Mouse (Mus musculus) E14TG2a.4 (cell line): ENCODE results near the gene Gm49405.
"Not testable (repeated sequence)": the region's sequence is repeated elsewhere in the genome, so short reads cannot be mapped to it uniquely, and the experiment has no call there.

Source experiments
- H3K27me3 ChIP-seq: 2 replicates; pipeline ENCODE4 v1.6.1; 2014; ENCODE audit warnings: low read length, control low read depth; ENCODE audit not compliant: insufficient read depth
- H3K36me3 ChIP-seq: 2 replicates; pipeline ENCODE4 v1.6.1; 2014; ENCODE audit warnings: low read length, control low read depth; ENCODE audit not compliant: insufficient read depth
- H3K4me1 ChIP-seq: replicated peaks from 2 replicates; pipeline ENCODE4 v1.6.1; 2014; ENCODE audit warnings: low read depth, low read length, control low read depth
- H3K4me3 ChIP-seq: replicated peaks from 2 replicates; pipeline ENCODE4 v1.5.1; 2014; ENCODE audit warnings: mild to moderate bottlenecking, low read length
- H3K9me3 ChIP-seq: 2 replicates; pipeline ENCODE4 v1.6.1; 2014; ENCODE audit warnings: low read length, control low read depth
- CTCF ChIP-seq: conservative IDR thresholded peaks from 2 replicates; pipeline ENCODE4 v1.5.1; 2014; ENCODE audit warnings: low read length
- NANOG ChIP-seq: IDR thresholded peaks from 2 replicates; pipeline ENCODE4 v1.6.1; 2014; ENCODE audit warnings: borderline replicate concordance, low read length, mixed read lengths
- POU5F1 ChIP-seq: IDR thresholded peaks from 2 replicates; pipeline ENCODE4 v1.6.1; 2014; ENCODE audit warnings: low read length, borderline replicate concordance

Gm49405 gene

DNA sequence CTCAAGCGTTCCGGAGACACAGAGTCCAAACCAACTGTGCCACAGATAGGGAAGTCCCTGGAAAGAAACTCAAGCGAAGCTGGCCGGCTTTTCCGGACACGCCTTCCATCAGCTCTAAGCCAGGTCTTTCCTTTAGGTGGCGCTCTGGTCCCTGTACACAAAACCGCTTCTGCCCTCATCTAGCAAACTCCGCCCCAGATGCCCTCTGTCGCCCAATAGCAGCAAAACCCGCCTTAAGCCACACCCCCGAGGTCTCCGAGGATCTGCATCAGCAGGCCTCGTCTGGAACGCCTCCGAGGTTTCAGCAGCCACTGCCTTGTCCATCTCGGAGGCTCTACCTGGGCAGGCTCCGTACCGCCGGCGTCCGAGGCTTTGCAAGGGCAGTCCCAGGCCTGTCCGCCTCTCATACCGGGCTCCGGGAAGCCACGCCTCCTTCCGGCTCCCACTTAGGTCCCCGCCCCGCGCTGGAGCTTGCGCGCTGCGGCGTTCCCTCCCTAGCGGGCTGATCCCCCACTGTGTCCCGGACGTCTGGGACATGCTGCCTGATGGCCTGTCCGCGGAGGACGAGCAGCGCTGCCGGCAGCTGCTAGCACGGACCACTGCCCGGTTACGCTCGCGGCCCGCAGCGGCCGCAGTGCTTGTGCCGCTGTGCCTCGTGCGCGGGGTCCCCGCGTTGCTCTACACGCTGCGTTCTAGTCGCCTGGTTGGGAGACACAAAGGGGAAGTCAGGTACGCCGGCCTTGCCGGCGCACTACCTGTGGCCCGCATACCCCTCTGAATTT, at the start of gene Gm49405, which contains the start of gene Nudt8:
Gene Gm49405, plus strand, starts transcription at position 508 of the 782 bp plus-strand sequence.
Gene Nudt8, plus strand, starts transcription at position 462 of the 782 bp plus-strand sequence.
- H3K4me3 ChIP-seq: peak within 1 kb of the TSS; percentile 95
- no peaks in the 10 kb centered on the region; the same call in 1 of the 2 replicates for H3K27me3 ChIP-seq
- TF ChIP-seq CTCF (peak; percentile 72), NANOG (no peak), POU5F1 (no peak)

GRCm38 (mm10) chr19:3951461-3951860, 49.0 kb upstream of the Gm49405 start:
- H3K9me3 ChIP-seq: no peaks in the 10 kb centered on the region
- peaks cover 12% of the 10 kb centered on the region for H3K27me3 ChIP-seq
- no peaks in the 10 kb centered on the region for H3K36me3 ChIP-seq
- peaks cover 18% of the 10 kb centered on the region for H3K4me1 ChIP-seq
- no peak overlapping the region for H3K4me3 ChIP-seq
- no peak for TF ChIP-seq POU5F1
- TF ChIP-seq NANOG: no peak
- TF ChIP-seq CTCF: no peak

More for the DNA sequence above, at the start of gene Gm49405, which contains the start of gene Nudt8:
- Histone ChIP-seq H3K36me3 (peaks cover 12% of the 10 kb centered on the region), H3K4me1 (peaks cover 70% of the 10 kb centered on the region), H3K9me3 (no peaks in the 10 kb centered on the region)

DNA sequence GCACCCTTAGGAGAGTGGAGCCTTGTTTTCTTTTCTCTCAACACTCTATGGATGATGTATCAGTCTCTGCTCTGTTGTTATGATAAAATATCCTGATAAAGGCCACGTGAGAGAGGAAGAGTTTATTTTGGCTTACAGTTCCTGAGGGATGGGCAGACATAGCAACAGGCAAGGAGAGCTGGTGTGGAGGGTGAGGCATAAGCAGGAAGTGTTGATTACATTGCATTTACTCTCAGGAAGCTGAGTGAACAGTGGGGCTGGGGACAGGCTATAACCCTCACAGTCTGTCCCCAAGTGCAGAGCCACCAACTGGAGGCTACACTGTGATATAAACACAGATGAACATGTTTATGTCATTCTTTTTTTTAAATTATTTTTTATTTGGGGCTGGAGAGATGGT, 48.3 kb upstream of the Gm49405 start:
- no peak overlapping the region for H3K4me3 ChIP-seq
- peaks cover 15% of the 10 kb centered on the region for H3K27me3 ChIP-seq
- H3K9me3 ChIP-seq: no peaks in the 10 kb centered on the region
- no peaks in the 10 kb centered on the region for H3K36me3 ChIP-seq
- no peak for TF ChIP-seq CTCF
- peaks cover 16% of the 10 kb centered on the region for H3K4me1 ChIP-seq

DNA sequence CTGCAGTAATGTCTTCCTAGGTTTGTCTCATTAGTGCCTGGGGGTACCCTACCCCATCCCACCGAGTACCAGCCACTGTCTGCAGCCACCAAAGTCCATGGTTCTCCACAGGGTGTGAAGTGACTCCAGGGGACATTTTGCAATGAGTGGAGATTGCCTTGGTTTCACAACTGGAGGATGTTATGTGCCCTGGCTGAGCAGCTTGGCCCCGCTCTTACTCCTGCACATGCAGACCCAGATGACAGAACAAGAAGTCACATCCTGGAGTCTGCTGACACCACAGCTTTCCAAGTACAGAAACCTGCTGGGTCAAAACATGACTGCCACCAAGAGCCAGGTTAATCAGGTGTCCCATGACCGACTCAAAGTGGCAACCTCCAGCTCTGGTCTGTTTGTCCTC, 45.4 kb upstream of the Gm49405 start:
- no peak for TF ChIP-seq POU5F1
- TF ChIP-seq CTCF: no peak
- no peak for TF ChIP-seq NANOG
- peaks cover 4% of the 10 kb centered on the region; the same call in 1 of the 2 replicates for H3K4me1 ChIP-seq
- H3K9me3 ChIP-seq: no peaks in the 10 kb centered on the region
- H3K27me3 ChIP-seq: peaks cover 20% of the 10 kb centered on the region
- H3K36me3 ChIP-seq: no peaks in the 10 kb centered on the region
- no peak overlapping the region for H3K4me3 ChIP-seq

DNA sequence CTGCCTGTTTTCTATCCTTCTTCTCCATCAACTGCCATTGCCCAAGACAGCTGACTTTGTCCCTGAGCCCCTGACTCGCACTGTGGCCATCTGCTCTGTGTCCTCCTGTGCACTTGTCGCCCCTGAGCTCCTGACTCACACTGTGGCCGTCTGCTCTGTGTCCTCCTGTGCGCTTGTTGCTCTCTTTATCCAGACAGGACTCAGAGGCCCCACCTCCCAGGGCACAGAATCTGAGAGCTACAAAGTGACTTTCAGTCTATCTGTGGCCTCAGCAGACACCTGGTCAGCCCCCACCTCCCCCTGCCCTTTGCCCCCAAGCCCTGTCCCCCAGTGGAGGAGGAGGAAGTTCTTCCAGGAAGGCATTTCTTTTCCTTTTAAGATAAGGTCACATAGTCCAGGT, 44.6 kb upstream of the Gm49405 start:
- Histone ChIP-seq H3K9me3 (no peaks in the 10 kb centered on the region), H3K36me3 (no peaks in the 10 kb centered on the region), H3K27me3 (peaks cover 20% of the 10 kb centered on the region), H3K4me3 (no peak overlapping the region), H3K4me1 (no peaks in the 10 kb centered on the region)
- TF ChIP-seq NANOG (no peak), POU5F1 (no peak), CTCF (no peak)

- H3K36me3 ChIP-seq, H3K9me3 ChIP-seq, H3K4me3 ChIP-seq, H3K4me1 ChIP-seq: not testable (repeated sequence)
- peaks cover 20% of the 10 kb centered on the region for H3K27me3 ChIP-seq
Observed at GRCm38 (mm10) chr19:3957296-3958036, 43.0 kb upstream of the Gm49405 start.

GRCm38 (mm10) chr19:3958470-3958869, 42.0 kb upstream of the Gm49405 start, which contains the start of gene Aldh3b3:
Aldh3b3 (plus strand) TSS chr19:3958645.
- Histone ChIP-seq H3K27me3 (peaks cover 20% of the 10 kb centered on the region), H3K36me3 (no peaks in the 10 kb centered on the region), H3K9me3 (no peaks in the 10 kb centered on the region), H3K4me1 (no peaks in the 10 kb centered on the region), H3K4me3 (no peak within 1 kb of the TSS)
- no peak for TF ChIP-seq CTCF

DNA sequence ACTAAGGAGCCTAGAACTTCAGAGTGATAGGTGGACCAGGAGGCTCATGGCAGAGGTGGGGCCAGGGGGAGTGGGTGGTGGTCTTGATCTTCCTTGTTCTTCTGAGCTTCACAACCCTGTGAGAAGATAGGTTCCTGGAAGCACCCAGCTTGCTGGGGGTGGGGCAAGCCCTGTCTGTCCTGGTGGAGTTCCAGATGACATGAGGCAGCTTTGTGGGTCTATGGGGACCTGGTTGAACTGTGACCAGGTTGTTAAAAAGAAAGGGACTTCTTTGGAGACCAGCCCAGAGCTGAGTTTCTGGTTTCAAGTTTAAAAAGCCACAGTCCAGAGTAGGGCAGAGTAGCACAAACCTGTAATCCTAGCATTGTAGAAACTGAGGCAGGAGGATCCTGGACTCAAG, 41.4 kb upstream of the Gm49405 start:
- H3K4me3 ChIP-seq: no peak overlapping the region
- H3K4me1 ChIP-seq: no peaks in the 10 kb centered on the region
- peaks cover 20% of the 10 kb centered on the region for H3K27me3 ChIP-seq
- no peaks in the 10 kb centered on the region for H3K9me3 ChIP-seq
- no peaks in the 10 kb centered on the region for H3K36me3 ChIP-seq
- TF ChIP-seq POU5F1: no peak
- TF ChIP-seq NANOG: no peak
- TF ChIP-seq CTCF: no peak

DNA sequence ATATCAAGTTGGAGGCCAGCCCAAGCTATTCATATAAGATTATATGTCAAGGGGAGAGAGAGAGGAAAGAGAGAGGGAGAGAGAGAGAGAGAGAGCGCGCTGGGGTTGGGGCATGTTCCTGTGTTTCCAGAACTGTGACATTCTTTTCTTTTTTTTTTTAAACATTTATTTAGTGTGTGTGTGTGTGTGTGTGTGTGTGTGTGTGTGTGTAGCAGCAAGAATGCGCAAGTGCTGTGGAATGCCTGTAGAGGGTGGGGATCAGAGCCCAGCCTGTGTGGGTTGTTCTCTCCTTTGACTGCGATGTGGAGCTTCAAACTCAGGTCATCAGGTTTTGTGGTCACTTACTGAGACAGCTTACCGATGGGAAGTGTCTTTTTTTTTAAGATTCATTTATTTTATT, 40.2 kb upstream of the Gm49405 start:
- H3K27me3 ChIP-seq: peaks cover 16% of the 10 kb centered on the region
- no peaks in the 10 kb centered on the region for H3K36me3 ChIP-seq
- H3K4me1 ChIP-seq: no peaks in the 10 kb centered on the region
- H3K9me3 ChIP-seq: no peaks in the 10 kb centered on the region
- TF ChIP-seq POU5F1: no peak
- no peak for TF ChIP-seq CTCF
- no peak for TF ChIP-seq NANOG
- no peak overlapping the region for H3K4me3 ChIP-seq

DNA sequence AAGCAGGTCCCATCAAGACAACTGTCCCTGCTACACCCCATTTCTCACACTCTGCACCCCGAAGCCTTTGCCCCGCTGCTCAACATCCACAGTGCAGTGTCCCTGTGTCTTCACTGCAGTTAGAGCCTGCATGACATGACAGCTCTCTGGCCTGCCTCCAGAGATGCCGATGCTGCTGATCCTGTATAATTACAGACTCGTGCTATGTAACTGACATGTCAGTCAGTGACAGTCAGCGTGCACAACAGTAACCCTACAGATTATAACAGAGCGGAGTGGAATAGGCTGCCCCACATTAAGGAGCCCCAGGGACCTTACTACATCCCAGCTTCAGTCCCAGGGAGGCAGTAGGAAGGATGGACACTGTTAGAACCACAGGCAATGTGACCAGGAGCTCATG, 38.6 kb upstream of the Gm49405 start:
- not testable (repeated sequence) for H3K36me3 ChIP-seq, H3K27me3 ChIP-seq

More for the DNA sequence above, 38.6 kb upstream of the Gm49405 start:
- not testable (repeated sequence) for H3K9me3 ChIP-seq, H3K4me1 ChIP-seq, H3K4me3 ChIP-seq
